Mouse (Mus musculus) common myeloid progenitor, adult 5-6 weeks (primary cell): ENCODE measurements around the gene Asap2. TPM values are rescaled to one million over a fixed set of nuclear protein-coding genes. Genes with fewer than 3 reads are reported as not detected.

ENCODE experiments used
- ATAC-seq: replicated peaks from 2 replicates; pipeline ENCODE4 v1.8.0; 2016; ENCODE audit warnings: low read depth, mild to moderate bottlenecking, moderate TSS enrichment, inconsistent platforms; ENCODE audit not compliant: poor library complexity, severe bottlenecking
- total RNA-seq: library from RNA; stranded (forward); fragments of 200-1000, 187-1606 nt; gene quantifications from 2 replicates; pipeline ENCODE4 v1.2.3, GENCODE M21; 2017

The Asap2 gene
- total RNA-seq, 1 experiment from 2014 or later = 7.1 TPM

DNA sequence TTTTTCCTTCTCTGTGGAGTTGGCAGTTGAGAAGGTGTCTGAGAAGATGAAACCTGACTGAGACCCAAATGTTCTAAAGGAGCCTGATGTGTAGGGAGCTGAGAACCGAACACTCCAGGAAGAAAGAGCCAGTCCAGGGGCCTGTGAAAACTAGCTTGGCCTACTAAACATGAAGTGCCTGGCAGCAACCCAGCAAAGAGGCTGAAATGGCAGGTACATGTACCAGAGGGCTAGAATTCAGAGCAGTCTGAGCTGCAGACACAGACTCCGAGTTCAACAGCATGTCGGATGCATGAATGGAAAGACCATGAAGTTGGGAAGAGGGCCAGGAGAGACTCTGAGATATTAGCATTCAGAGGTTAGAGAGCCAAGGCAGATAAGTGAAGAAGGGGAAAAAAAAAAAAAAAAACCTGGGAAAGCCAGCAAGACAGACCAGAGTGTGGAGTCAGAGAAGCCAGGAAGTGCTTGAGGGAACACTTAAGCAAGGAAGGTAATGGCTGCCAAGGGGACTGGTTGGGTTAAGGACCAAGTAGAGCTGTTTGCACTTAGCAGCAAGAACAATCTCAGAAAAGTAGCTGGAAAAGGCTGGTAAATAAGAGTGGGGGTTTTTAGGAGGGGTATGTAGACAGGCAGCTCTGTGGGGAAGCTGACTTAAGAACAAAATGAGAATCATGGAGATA, 298.6 kb downstream of the Asap2 start:
- ATAC-seq = no peak

DNA sequence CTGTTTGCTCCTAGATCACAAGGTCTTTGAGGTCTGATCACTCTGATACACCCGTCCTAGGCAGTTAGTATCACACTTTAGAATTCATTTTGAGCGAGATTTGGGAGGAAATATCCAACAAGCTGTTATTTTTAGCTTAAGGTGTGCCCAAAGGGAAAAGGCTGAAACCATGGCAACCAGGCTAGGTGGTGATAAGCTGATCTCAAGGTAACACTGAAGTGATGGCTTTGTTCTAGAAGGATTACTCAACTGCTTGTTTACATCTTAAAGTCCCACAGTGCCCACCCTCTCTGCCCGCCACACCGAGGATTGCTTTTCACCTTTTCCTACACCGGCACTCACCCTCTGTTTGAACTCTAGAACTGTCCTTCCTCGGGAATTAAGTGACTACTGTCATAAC, 299.4 kb downstream of the Asap2 start:
- ATAC-seq = no peak

DNA sequence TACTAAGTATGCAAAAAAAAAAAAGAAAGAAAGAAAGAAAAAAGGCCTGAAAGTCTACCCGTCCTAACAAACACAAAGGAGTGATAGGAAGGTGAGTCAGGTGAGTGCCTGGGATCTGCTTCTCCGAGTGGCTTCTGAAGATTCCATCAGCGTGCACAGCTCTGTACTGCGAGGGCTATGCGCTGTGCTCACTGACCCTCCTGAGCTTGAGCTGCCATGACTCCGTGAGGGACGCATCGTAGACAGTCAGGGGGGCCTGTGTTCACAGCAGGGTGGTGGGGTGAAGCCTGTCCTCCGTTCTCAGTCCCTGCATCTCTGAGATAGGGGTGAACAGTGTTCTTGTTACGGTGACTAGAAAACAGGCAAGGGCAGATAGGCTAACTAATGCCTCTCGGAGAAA, 308.6 kb downstream of the Asap2 start:
- ATAC-seq = no peak

DNA sequence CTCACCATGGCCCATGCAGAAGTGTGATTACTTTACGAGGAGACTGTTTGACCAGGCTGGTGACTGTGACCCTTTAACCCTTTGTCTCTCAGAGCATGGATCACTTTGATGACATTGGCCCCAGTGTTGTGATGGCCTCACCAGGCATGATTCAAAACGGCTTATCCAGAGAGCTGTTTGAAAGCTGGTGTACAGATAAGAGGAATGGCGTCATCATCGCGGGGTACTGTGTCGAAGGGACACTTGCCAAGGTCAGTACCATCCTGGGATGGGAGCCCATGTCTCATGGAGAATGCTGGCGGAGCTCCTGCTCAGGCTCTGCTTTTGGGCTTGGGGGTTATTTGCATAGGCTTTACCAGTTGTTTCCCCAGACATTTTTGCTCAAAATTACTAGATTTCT, 311.1 kb downstream of the Asap2 start:
- ATAC-seq = no peak

DNA sequence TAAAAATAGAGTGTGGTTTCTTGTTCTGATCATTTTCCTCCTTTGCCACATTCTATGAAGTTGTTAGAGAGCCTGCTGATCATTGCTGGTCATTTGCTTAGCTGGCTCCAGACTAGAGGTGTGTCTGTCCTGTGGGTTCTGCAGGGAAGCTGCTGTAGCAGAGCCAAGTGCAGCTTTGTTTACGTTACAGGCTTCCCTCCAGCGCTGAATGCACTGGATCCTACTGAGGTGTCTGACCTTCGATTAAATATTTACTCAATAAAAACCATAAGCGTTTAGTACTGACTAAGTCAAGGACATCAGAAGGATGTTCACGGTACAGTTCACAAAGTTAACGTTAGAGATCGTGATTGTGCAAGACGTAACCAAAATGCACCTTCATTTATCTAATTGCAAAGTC, 311.7 kb downstream of the Asap2 start:
- ATAC-seq = no peak

DNA sequence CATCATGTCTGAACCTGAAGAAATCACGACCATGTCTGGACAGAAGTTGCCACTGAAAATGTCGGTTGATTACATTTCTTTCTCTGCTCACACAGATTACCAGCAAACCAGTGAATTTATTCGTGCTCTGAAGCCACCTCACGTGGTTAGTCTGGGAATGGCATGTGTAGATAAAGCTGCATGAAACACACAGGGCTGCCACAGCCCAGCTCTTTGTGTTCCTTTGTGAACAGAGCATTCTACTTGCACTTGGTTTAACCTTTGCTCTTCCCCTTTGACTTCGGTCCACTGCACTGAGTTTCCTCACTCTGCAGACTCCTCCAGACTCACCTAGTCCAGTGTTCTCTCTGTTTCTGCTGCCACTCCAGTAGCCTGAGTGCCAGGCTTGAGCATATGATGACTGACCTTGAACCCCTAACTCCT, 312.1 kb downstream of the Asap2 start:
- peak; percentile 52; the same call in 1 of the 2 replicates for ATAC-seq

DNA sequence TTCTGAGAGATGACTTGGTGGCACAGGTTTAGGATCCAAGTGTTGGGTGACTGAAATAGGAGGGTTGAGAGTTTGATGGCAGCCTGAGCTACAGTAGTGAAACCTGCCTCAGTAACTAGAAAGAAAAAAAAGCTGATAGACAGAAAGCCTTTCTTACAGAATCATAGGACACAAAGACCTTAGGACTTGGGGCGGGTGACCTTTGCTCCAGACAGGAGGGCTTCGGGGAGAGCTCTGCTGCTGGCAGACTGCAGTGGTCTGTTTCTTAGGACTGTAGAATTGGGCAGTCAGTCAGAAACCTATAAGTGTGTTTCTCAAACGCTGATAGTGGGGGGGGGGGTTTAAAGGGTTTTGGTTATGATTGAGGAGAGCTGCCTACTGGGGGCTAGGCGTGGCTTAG, 315.5 kb downstream of the Asap2 start:
- no peak for ATAC-seq

DNA sequence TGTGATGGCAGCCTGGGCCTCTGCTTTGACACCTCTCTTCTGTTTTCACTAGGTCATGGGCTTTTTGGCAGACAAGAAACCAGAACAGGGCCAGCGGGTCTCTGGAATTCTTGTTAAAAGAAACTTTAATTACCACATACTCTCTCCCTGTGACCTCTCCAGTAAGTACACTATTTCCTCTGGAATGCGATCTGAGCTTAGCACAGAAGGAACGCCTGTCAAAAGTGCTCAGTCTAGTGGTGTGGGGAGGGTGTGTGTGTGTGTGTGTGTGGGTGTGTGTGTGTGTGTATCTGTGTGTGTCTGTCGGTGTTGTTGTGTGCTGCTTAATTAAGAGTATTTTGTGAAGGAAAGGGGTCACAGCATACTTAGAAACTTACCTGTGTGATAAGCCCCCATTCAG, 316.5 kb downstream of the Asap2 start:
- ATAC-seq = no peak

DNA sequence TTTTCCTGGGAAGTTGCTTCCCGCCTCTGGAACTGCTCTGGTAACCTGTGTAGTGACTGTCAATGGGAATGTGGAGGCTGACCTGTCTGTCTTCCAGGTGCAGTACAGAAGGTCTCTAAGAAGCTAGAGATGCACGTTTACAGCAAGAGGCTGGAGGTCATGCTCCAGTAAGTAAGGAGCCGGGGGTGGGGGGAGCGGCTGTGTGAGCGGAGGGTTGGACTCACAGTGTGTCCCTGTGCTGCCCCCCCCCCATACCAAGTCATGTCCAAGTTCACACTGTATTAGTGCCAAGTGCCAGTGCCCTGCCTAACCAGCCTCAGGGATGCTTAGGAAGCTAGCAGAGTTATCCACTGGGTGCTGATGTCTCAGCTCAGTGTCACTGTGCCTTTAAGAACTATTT, 321.9 kb downstream of the Asap2 start:
- ATAC-seq = no peak

DNA sequence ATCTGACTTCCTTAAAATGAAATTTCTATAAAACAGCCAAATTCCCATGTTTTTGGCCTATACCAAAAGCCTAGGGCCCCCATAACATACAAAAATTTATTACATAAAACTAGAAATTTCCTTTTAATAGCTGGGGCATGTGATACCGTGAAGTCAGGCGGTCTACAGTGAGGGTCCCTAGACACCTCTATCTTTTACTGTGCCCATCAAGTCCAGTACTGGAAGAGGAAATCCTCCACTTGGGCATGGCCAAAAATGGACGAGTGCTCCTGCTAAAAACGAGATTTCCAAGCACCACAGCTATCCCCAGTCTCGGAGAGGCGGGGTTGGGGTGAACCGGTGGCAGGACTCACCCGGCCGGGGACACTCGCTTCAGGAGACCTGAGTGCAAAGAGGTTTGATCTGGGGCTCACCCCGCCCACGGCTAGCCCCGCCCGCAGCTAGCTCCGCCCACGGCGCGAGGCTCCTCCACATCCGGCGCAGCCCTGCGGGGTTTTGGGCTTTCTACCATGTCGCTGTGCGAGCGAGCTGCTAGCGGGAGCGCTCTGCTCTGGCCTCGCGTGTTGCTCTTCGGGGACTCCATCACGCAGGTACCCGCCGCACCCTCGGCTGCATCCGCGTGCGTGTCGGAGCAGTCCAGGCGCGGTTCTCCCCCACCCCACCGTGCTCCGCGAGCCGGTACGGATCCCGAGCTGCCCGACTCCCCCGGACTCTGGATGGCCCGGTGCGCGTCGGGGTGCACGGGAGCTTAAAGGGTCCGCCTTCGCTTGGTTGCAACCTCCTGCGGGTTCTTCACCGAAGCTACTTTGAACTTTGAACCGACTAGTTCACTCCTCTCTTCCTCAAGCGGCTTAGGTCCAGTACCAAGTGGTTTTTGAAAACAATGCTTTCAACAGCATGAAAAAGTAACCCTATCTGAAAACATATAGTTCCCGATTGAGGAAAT, 325.9 kb downstream of the Asap2 start, which contains the start of gene Iah1:
TSS of gene Iah1 (plus strand) at position 467 of the 946 bp plus-strand sequence.
- ATAC-seq = peak; percentile 94

DNA sequence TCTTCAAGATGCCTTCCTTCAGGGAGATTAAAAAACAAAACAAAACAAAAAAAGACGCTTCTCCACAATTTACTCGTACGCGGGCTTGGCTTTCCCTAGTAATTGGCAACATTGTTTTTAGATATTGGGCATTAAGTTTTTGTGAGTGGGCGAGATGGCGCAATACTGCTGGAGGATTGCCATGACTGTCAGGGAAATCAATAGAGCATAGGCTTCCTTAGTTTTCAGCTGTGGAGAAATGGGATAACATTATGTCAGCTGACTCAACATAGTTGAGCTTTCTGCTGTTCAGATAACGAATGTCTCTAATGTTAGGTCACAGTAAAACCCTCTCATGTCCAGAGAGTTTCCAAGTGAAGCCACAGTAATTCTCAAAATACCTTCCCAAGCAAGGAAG, 326.6 kb downstream of the Asap2 start:
- ATAC-seq = no peak

DNA sequence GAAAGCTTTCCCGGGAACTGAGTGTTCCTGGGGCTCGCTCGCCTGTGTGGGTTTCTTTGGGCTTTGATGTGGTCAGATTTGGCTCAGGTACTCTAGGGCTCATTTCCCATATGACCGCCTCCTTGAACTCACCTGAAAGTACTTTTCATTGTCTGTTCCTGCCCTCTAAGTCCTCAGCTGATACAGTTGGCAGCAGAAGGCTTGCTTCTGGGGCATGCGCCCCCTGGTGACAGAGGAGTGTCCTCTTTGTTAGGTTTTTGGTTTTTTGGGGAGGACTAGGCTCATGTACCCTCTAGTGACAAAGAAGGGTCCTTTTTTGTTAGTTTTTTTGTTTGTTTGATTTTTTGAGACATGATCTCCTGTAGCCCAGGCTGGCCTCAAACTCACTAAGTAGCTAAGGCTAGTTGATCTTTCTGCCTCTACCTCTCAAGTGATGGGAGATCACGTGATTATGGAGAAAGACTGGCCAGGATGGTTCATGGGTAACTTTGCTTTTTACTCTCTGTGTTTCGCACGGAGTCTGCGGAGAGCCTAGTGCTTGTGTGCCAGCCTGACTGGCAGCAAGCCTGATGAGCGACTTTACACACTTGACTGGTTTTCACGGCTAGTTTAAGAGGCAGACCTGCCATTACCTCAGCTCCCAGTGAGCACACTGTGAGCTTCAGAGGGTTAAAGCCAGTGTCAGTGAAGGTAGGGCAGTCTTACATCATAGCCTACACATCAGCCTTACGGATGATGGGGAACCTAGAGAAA, 328.1 kb downstream of the Asap2 start:
- peak; percentile 64 for ATAC-seq
